Mouse (Mus musculus): ENCODE data around the gene Borcs6. TPM values are rescaled to one million over a fixed set of nuclear protein-coding genes. Genes with fewer than 3 reads are reported as not detected.

Gene Borcs6
- polyA plus RNA-seq, 1 experiment: 13.4 TPM

DNA sequence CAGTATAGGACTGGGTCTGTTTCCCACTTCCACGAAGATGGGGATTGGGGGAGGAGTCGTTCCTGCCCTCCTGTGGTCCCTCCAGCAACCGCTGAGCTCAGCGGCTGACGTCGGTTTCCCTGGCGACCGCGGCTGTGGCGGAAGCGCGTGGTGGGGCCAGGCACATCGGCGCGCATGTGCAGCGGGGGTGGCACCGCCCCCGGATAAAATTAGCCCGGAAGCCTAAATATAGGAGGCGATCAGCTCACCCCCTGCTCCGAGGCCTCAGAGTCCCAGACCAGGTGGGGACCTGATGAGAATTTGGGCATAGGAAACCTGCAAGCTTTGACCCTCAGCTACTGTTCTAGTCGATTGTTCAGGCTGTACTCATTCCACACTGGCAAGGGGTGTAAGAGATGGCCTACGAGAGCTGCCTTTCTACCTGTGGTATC lies 40.4 kb downstream of the Borcs6 start:
- no peak for TF ChIP-seq CTCF (IDR thresholded peaks at IDR 0.05; ENCODE audit: control insufficient read depth, insufficient read depth, insufficient replicate concordance, low read depth, low read length)
- TF ChIP-seq POLR2A (IDR thresholded peaks at IDR 0.05; ENCODE audit: control insufficient read depth, low read depth, low read length): peak; percentile 94
- Histone ChIP-seq H3K36me3 (ENCODE audit: control insufficient read depth, insufficient read depth, low read length) (peaks cover 6% of the 10 kb centered on the region), H3K4me3 (ENCODE audit: control insufficient read depth, low read depth, low read length) (peak overlapping the region; percentile 99), H3K27me3 (ENCODE audit: control insufficient read depth, insufficient read depth, low read length) (no peaks in the 10 kb centered on the region), H3K4me1 (ENCODE audit: control insufficient read depth, insufficient read depth, low read length) (peaks cover 34% of the 10 kb centered on the region), H3K27ac (ENCODE audit: control insufficient read depth, insufficient read depth, low read depth, low read length) (peak overlapping the region; percentile 100)

DNA sequence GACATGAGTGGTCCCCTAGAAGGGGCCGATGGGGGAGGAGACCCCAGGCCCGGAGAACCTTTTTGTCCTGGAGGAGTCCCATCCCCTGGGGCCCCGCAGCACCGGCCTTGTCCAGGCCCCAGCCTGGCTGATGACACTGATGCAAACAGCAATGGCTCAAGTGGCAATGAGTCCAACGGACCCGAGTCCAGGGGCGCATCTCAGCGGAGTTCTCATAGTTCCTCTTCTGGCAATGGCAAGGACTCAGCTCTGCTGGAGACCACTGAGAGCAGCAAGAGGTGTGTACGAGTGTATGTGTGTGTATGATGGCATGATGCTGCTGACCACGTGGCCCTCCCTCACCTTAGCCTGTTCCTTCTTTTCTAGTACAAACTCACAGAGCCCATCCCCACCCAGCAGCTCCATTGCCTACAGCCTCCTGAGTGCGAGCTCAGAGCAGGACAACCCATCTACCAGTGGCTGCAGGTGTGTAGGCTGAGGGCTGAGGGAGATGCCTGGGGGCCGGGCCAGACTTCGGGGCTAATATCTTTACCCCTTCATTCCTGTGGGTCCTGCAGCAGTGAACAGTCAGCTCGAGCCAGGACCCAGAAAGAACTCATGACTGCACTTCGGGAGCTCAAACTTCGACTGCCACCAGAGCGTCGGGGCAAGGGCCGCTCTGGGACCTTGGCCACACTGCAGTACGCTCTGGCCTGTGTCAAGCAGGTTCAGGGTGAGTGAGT lies 41.3 kb downstream of the Borcs6 start:
- peak overlapping the region; percentile 99 for H3K4me3 ChIP-seq (ENCODE audit: control insufficient read depth, low read depth, low read length)
- H3K27ac ChIP-seq (ENCODE audit: control insufficient read depth, insufficient read depth, low read depth, low read length): peak overlapping the region; percentile 20

DNA sequence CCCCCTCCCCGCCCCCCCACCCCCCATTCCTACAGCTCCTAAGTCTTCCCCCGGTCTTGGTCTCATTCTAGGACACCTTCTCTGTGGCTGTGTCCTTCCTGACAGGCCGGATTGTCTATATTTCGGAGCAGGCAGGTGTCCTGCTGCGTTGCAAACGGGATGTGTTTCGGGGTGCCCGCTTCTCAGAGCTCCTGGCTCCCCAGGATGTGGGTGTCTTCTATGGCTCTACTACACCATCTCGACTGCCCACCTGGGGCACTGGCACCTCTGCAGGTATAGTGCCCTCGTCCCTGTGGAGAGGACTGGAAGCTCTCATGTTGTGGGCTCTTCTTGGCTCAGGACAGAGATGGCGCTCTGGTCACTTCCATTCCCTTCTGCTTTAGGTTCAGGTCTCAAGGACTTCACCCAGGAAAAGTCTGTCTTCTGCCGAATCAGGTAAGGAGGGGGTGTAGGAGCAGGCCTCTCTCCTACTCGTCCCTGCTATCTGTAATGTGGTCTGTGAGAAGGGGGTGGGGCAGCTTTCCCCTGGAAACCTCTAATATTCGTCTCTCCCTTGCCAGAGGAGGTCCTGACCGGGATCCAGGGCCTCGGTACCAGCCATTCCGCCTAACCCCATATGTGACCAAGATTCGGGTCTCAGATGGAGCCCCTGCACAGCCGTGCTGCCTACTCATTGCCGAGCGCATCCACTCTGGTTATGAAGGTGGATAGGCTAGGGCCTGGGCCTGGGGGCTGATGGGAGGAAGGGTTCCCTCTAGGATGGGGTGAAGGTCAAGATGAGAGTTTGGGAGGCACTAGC lies 42.3 kb downstream of the Borcs6 start:
- Histone ChIP-seq H3K27me3 (ENCODE audit: control insufficient read depth, insufficient read depth, low read length) (no peaks in the 10 kb centered on the region), H3K4me1 (ENCODE audit: control insufficient read depth, insufficient read depth, low read length) (peaks cover 22% of the 10 kb centered on the region), H3K36me3 (ENCODE audit: control insufficient read depth, insufficient read depth, low read length) (peaks cover 6% of the 10 kb centered on the region), H3K4me3 (ENCODE audit: control insufficient read depth, low read depth, low read length) (peak overlapping the region; percentile 5; the same call in 1 of the 2 replicates), H3K27ac (ENCODE audit: control insufficient read depth, insufficient read depth, low read depth, low read length) (no peak overlapping the region)
- TF ChIP-seq POLR2A (IDR thresholded peaks at IDR 0.05; ENCODE audit: control insufficient read depth, low read depth, low read length) (no peak), CTCF (IDR thresholded peaks at IDR 0.05; ENCODE audit: control insufficient read depth, insufficient read depth, insufficient replicate concordance, low read depth, low read length) (no peak)

More for the DNA sequence above, 41.3 kb downstream of the Borcs6 start:
- TF ChIP-seq CTCF (IDR thresholded peaks at IDR 0.05; ENCODE audit: control insufficient read depth, insufficient read depth, insufficient replicate concordance, low read depth, low read length): no peak
- no peak for TF ChIP-seq POLR2A (IDR thresholded peaks at IDR 0.05; ENCODE audit: control insufficient read depth, low read depth, low read length)
- Histone ChIP-seq H3K27me3 (ENCODE audit: control insufficient read depth, insufficient read depth, low read length) (no peaks in the 10 kb centered on the region), H3K4me1 (ENCODE audit: control insufficient read depth, insufficient read depth, low read length) (peaks cover 27% of the 10 kb centered on the region), H3K36me3 (ENCODE audit: control insufficient read depth, insufficient read depth, low read length) (peaks cover 6% of the 10 kb centered on the region)

DNA sequence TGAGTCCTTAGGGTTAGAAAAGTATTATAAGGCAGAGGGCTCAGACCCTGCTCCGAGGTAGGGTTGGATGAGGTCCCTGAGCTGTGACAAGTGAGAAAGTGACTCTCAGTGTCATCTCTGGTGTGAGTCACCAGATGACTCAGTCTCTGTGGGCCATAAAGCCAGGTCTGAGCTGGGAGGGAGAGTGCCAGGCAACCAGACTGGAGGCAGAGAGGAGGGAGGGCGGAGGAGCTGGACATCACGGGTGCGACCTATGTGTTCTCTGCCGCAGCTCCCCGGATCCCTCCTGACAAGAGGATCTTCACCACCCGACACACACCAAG lies 42.8 kb downstream of the Borcs6 start:
- H3K4me1 ChIP-seq (ENCODE audit: control insufficient read depth, insufficient read depth, low read length): peaks cover 16% of the 10 kb centered on the region
- no peaks in the 10 kb centered on the region for H3K27me3 ChIP-seq (ENCODE audit: control insufficient read depth, insufficient read depth, low read length)
- peaks cover 6% of the 10 kb centered on the region for H3K36me3 ChIP-seq (ENCODE audit: control insufficient read depth, insufficient read depth, low read length)
- TF ChIP-seq CTCF (IDR thresholded peaks at IDR 0.05; ENCODE audit: control insufficient read depth, insufficient read depth, insufficient replicate concordance, low read depth, low read length): no peak
- no peak for TF ChIP-seq POLR2A (IDR thresholded peaks at IDR 0.05; ENCODE audit: control insufficient read depth, low read depth, low read length)
- no peak overlapping the region for H3K4me3 ChIP-seq (ENCODE audit: control insufficient read depth, low read depth, low read length)
- no peak overlapping the region for H3K27ac ChIP-seq (ENCODE audit: control insufficient read depth, insufficient read depth, low read depth, low read length)

DNA sequence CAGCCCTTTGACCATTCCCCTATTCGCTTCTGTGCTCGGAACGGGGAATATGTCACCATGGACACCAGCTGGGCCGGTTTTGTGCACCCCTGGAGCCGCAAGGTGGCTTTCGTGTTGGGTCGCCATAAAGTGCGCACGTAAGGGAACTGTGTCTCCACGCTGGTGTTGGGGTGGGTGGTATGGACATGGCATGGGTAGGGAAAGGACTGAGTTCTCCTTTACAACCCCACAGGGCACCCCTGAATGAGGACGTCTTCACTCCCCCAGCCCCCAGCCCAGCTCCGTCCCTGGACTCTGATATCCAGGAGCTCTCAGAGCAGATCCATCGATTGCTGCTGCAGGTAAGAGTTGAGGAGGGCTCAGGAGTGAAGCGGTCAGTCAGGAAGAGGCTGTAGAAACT lies 43.6 kb downstream of the Borcs6 start:
- no peaks in the 10 kb centered on the region for H3K27me3 ChIP-seq (ENCODE audit: control insufficient read depth, insufficient read depth, low read length)
- H3K4me1 ChIP-seq (ENCODE audit: control insufficient read depth, insufficient read depth, low read length): peaks cover 8% of the 10 kb centered on the region
- no peak overlapping the region for H3K27ac ChIP-seq (ENCODE audit: control insufficient read depth, insufficient read depth, low read depth, low read length)
- H3K4me3 ChIP-seq (ENCODE audit: control insufficient read depth, low read depth, low read length): no peak overlapping the region
- no peak for TF ChIP-seq CTCF (IDR thresholded peaks at IDR 0.05; ENCODE audit: control insufficient read depth, insufficient read depth, insufficient replicate concordance, low read depth, low read length)
- TF ChIP-seq POLR2A (IDR thresholded peaks at IDR 0.05; ENCODE audit: control insufficient read depth, low read depth, low read length): no peak
- H3K36me3 ChIP-seq (ENCODE audit: control insufficient read depth, insufficient read depth, low read length): peaks cover 6% of the 10 kb centered on the region

DNA sequence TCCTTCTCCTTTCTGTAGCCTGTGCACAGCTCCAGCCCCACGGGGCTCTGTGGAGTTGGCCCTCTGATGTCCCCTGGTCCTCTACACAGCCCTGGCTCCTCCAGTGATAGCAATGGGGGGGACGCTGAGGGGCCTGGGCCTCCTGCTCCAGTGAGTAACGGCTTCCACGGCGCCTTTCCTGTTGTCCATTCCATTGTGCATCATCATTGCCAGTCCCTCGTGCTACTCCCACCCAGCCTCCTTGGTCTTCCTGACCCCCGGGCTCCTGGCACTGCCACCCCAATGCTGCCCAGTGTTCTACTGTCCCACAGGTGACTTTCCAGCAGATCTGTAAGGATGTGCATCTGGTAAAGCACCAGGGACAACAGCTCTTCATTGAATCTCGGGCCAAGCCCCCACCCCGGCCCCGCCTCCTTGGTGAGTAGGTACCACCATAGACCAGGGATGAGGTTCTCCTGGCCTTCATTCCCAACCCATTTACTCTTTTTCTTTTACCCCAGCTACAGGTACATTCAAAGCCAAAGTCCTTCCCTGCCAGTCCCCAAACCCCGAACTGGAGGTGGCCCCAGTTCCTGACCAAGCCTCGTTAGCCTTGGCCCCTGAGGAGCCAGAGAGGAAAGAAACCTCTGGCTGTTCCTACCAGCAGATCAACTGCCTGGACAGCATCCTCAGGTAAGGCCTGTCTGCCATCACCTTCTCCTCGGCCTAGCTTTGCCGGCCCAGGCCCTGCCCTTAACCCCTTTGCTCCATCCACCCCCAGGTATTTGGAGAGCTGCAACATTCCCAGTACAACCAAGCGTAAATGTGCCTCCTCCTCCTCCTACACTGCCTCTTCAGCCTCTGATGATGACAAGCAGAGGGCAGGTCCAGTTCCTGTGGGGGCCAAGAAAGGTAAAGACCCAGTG lies 44.3 kb downstream of the Borcs6 start:
- TF ChIP-seq POLR2A (IDR thresholded peaks at IDR 0.05; ENCODE audit: control insufficient read depth, low read depth, low read length) (no peak), CTCF (IDR thresholded peaks at IDR 0.05; ENCODE audit: control insufficient read depth, insufficient read depth, insufficient replicate concordance, low read depth, low read length) (no peak)
- peaks cover 4% of the 10 kb centered on the region for H3K4me1 ChIP-seq (ENCODE audit: control insufficient read depth, insufficient read depth, low read length)
- no peak overlapping the region for H3K27ac ChIP-seq (ENCODE audit: control insufficient read depth, insufficient read depth, low read depth, low read length)
- no peak overlapping the region for H3K4me3 ChIP-seq (ENCODE audit: control insufficient read depth, low read depth, low read length)
- H3K27me3 ChIP-seq (ENCODE audit: control insufficient read depth, insufficient read depth, low read length): no peaks in the 10 kb centered on the region
- H3K36me3 ChIP-seq (ENCODE audit: control insufficient read depth, insufficient read depth, low read length): peaks cover 6% of the 10 kb centered on the region
